Mouse (Mus musculus) spleen, adult 2 months (tissue): ENCODE data around the gene Myt1l.

Experiments
- CTCF ChIP-seq: fragments of 200-500 bp; IDR thresholded peaks from 2 replicates; pipeline ENCODE4 v1.5.1; 2011; ENCODE audit warnings: mild to moderate bottlenecking, inconsistent platforms; ENCODE audit not compliant: insufficient read depth, insufficient read length, insufficient replicate concordance; ENCODE audit errors: extremely low read depth
- POLR2A ChIP-seq: fragments of 200-500 bp; IDR thresholded peaks from 2 replicates; pipeline ENCODE4 v1.6.1; 2011; ENCODE audit warnings: low read depth, low read length, inconsistent platforms

GRCm38 (mm10) chr12:29790051-29790386 is 261.8 kb downstream of the Myt1l start:
- TF ChIP-seq POLR2A (no peak), CTCF (no peak)
